Mouse (Mus musculus) cortical plate, adult 2 months (tissue): ENCODE data around the gene Tlx2. TPM values are rescaled to one million over a fixed set of nuclear protein-coding genes. Genes with fewer than 3 reads are reported as not detected.

ENCODE experiments used
- H3K27ac ChIP-seq: fragments of 200-500 bp; 2 replicates; pipeline ENCODE4 v1.5.1; 2012; ENCODE audit warnings: low read length, control low read depth, inconsistent platforms; ENCODE audit not compliant: insufficient read depth
- H3K4me1 ChIP-seq: fragments of 200-500 bp; 2 replicates; pipeline ENCODE4 v1.6.1; 2011; ENCODE audit warnings: low read length; ENCODE audit not compliant: control insufficient read depth, insufficient read depth
- H3K4me3 ChIP-seq: fragments of 200-500 bp; 2 replicates; pipeline ENCODE4 v1.5.1; 2011; ENCODE audit warnings: mild to moderate bottlenecking, low read length, control low read depth; ENCODE audit not compliant: insufficient read depth
- CTCF ChIP-seq: fragments of 200-500 bp; IDR thresholded peaks from 2 replicates; pipeline ENCODE4 v1.5.1; 2011; ENCODE audit warnings: mild to moderate bottlenecking, control low read depth, low read length; ENCODE audit not compliant: insufficient read depth; ENCODE audit errors: extremely low read depth
- POLR2A ChIP-seq: fragments of 200-500 bp; IDR thresholded peaks from 2 replicates; pipeline ENCODE4 v1.6.1; 2011; ENCODE audit warnings: mild to moderate bottlenecking, low read length, control low read depth; ENCODE audit not compliant: insufficient read depth; ENCODE audit errors: extremely low read depth
- polyA plus RNA-seq: library from polyadenylated mRNA; depleted of rRNA; stranded (reverse); fragments of >200 nt; gene quantifications from 2 replicates; pipeline ENCODE4 v1.2.3, GENCODE M21; 2012

Gene Tlx2
- polyA plus RNA-seq, 1 experiment = not detected

DNA sequence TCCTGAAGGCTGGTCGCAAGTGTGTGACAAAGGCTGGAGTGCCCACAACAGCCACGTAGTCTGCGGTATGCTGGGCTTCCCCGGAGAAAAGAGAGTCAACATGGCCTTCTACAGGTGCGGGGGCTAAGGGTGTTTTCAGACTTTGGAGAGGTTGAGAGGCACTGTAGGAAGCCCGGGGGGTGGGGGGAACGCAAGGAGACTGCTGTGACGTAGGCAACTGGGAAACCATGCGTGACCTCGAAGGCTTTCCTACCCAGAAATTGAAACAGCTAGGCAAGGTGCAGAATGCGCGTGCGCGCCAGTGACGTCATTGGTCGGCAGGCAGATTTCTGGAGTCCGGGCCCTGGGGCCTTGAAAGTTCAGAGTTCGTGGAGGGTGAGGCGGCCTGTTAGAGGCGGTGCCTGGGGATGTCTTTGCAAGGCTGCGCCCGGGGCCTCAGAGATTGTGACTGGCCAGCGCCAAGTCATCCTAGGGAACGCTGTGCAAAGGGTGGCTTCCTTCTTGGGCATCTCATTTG, 31.5 kb downstream of the Tlx2 start:
- Histone ChIP-seq H3K27ac (no peak overlapping the region), H3K4me1 (no peaks in the 10 kb centered on the region), H3K4me3 (peak overlapping the region; percentile 3; the same call in 1 of the 2 replicates)
- TF ChIP-seq CTCF (no peak), POLR2A (no peak)

GRCm38 (mm10) chr6:83037188-83037587, 32.9 kb downstream of the Tlx2 start:
- TF ChIP-seq POLR2A (no peak), CTCF (no peak)
- Histone ChIP-seq H3K4me1 (no peaks in the 10 kb centered on the region), H3K4me3 (no peak overlapping the region), H3K27ac (no peak overlapping the region)

GRCm38 (mm10) chr6:83034463-83035055, 35.5 kb downstream of the Tlx2 start:
- H3K27ac ChIP-seq = no peak overlapping the region
- H3K4me1 ChIP-seq = no peaks in the 10 kb centered on the region
- no peak for TF ChIP-seq POLR2A
- no peak for TF ChIP-seq CTCF
- peak overlapping the region; percentile 43 for H3K4me3 ChIP-seq

GRCm38 (mm10) chr6:83033249-83034185, 36.6 kb downstream of the Tlx2 start, which contains the start of the genes Dok1 and Loxl3:
Gene Dok1 (minus strand): TSS chr6:83033471.
Gene Loxl3 (plus strand): TSS chr6:83034173.
- Histone ChIP-seq H3K27ac (peak within 1 kb of the TSS; percentile 19), H3K4me3 (peak within 1 kb of the TSS; percentile 43), H3K4me1 (no peaks in the 10 kb centered on the region)
- TF ChIP-seq POLR2A (no peak), CTCF (no peak)

DNA sequence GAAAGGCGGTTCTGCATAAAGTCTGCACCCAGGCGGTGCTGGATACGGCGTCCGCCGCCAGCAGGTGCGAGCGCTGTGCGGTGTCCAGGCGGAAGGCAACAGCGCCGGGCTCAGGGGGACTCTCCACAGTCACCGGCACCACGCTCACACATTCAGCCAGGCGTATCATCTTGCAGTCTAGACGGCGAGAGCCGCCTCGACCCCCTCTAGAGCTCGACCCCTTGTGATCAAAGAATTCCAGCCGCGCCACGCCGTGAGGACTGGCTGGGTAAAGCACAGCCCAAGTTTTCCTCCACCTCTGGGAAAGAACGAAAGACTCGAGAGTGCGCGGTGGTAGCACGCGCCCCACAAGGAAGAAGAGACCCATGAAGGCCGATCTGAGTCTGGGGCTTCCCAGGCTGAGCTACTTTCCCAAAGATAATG, 37.3 kb downstream of the Tlx2 start:
- no peaks in the 10 kb centered on the region for H3K4me1 ChIP-seq
- H3K27ac ChIP-seq = no peak overlapping the region; the same call in 1 of the 2 replicates

DNA sequence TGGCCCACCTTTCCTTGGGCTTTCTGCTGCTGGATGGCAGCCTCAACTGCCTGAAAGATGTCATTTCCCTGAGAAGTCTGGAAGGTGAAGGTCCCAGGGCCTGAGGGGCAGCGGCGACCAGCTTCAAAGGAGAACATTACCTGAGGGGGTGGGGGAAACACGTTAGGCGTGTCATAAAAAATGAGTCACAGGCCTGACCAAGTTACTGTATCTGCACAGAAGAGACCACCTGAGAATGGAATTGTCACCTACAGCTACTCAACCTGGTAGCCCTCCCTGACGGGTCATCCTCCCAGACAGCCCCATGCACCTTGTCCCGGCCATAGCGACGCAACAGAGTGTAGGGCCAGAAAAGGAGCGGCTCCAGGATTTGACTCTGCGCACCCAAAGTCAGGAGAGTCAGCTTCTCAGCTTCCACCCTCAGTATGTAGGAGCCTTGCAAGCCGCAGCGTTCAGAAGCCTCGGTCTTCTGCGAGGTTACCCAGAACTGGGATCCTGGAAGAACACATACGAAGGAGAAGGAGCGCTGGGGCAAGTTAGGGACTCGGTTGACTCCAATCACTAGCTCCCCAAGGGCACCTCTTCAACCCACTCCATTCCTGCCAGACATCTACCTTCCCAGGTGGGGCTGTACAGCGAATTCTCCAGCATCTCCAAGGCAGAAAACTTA, 38.0 kb downstream of the Tlx2 start:
- H3K4me1 ChIP-seq = no peaks in the 10 kb centered on the region
- H3K4me3 ChIP-seq = no peak overlapping the region; the same call in 1 of the 2 replicates
- TF ChIP-seq CTCF = no peak
- no peak for TF ChIP-seq POLR2A
- no peak overlapping the region for H3K27ac ChIP-seq

More for the DNA sequence above, 37.3 kb downstream of the Tlx2 start:
- peak overlapping the region; percentile 43 for H3K4me3 ChIP-seq
- no peak for TF ChIP-seq POLR2A
- TF ChIP-seq CTCF = no peak

DNA sequence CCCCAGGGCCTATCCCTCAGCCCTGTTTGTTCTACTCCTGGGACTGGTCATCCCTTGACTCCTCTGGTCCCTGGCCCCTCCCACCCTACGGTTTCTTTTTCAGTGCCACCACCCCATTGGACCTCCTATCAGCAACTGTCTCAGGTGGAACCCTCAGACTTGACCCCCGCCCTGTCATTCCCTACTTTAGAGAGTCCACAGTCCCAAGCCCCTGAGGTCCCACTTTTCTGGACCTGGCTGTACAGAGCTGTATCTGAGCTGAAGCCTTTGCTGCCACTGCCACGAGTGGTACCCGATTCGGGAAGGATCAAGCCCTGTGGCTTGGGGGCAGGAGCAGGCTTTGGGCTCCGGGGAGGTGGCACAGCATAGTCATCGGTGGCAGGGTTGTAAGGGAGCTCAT, 39.0 kb downstream of the Tlx2 start:
- Histone ChIP-seq H3K4me3 (no peak overlapping the region), H3K4me1 (no peaks in the 10 kb centered on the region)
- no peak for TF ChIP-seq POLR2A
- no peak for TF ChIP-seq CTCF

GRCm38 (mm10) chr6:83029777-83030176, 40.3 kb downstream of the Tlx2 start:
- Histone ChIP-seq H3K4me3 (no peak overlapping the region), H3K4me1 (no peaks in the 10 kb centered on the region), H3K27ac (no peak overlapping the region)
- TF ChIP-seq CTCF = no peak
- TF ChIP-seq POLR2A = no peak

More for the DNA sequence above, 39.0 kb downstream of the Tlx2 start:
- H3K27ac ChIP-seq = no peak overlapping the region

DNA sequence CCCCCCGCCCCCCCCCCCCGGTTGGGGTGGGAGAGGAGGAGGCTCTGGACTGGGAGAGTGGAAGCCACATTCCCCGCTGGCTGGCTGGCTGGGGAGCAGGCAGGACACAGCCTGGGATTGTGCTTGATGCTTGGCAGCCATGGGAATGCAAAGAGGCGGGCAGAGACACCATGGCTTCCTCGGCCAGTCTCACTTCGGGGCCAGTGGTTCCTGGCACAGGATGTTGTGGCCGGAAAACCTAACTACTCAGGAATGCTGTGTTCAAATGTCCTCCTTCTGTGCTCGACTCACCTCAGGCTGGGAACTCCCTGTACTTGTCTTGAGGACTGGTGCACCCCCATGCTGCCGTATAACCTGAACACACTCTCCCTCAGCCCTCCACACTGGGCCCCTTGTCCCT, 42.4 kb downstream of the Tlx2 start:
- Histone ChIP-seq H3K27ac (no peak overlapping the region), H3K4me3 (no peak overlapping the region), H3K4me1 (no peaks in the 10 kb centered on the region)
- TF ChIP-seq POLR2A (no peak), CTCF (no peak)
